Mouse (Mus musculus): Measurements from ENCODE around the gene Slirp.

DNA sequence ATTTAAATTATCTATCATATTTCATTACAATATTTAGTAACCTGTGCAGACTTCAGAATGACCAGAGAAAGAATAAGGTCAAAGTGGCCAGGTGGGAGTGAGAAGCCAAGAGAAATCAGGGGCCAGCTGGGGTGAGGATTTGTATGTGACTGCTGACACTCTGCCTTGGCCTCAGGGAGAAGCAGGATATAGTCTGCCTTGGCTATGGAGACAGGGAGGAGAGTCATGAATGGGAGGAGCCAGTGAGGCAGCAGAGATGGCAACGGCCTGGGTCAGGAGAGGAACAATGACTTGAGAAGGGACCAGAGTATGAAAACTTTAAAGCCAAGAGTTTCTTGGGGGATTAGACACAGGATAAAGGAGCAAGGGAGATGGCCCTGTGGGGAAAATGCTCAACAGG, 20.0 kb upstream of the Slirp start:
- TF ChIP-seq CTCF (IDR thresholded peaks at IDR 0.05; ENCODE audit: borderline replicate concordance, control insufficient read depth, extremely low read depth, insufficient read depth, low read length, poor library complexity) = no peak
- TF ChIP-seq POLR2A (IDR thresholded peaks at IDR 0.05; ENCODE audit: control insufficient read depth, extremely low read depth, insufficient read depth, low read length, poor library complexity) = no peak
